Mouse (Mus musculus) cerebellum, postnatal 4 days (tissue): ENCODE results near the gene Stim1.
"Not testable (repeated sequence)": the region's sequence is repeated elsewhere in the genome, so short reads cannot be mapped to it uniquely, and the experiment has no call there.

Experiments
- DNase-seq, 2 experiments: peaks; one replicate each; pipeline ENCODE4 v3.0.0; 2022; ENCODE audit warnings: low spot score in 2 of 2, mixed read lengths in 1 of 2

Stim1 gene

DNA sequence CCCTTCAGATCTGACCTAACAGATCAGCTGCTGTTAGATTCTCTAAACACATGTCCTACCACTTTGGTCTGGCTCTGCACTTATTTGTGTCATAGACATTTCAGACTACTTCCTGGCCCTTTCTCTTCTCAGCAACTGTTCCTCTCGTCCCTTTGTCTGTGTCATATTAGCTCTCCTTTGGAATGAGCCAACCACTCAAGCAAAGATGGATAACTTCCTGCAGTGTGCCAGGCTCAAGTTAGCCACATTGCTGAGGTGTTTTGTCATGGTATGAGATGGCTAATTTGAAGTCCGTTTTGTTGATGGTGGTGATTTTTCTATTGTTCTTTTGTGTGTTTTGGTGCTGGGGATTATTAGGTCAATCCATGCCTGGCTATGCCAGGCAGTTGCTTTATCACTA is 93.7 kb downstream of the Stim1 start:
- DNase-seq = no peak

DNA sequence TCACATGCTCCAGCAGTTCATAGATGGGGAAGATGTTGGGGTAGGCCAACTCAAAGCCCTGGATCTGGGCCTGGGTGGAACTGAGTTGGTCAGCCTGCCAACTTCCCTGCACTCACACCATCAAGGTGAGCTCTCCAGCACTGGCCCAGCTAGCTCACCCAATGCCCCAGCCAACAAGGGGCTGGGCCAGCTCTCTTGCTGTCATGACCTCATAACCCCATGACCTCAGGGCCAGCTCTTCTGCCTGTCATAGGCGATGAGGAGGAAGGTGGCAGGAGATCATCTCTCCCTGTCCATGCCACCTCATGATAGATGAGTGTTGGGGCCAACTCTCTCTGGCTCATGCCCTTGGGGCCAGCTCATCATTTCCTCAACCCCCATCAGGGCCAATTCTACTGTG is 96.2 kb downstream of the Stim1 start:
- no peak for DNase-seq

DNA sequence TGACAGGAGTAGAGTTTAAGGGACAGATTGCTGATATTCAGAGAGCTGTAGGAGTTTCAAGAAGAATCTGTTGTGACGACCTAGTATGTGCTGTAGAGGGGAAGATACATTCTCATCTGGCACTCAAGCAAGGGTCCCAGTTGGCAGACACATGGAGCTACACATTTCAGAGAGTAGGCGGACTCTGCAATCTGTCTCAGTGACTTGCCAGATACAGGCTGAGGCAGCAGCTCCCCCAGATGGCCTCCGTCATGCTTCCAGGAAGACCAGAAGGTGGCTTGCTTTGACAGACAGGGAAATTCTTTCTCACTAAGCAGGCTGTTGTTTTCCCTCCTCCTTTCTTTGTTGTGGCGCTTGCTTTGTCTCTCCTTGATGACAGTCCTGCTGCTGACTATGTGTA is 102.1 kb downstream of the Stim1 start:
- DNase-seq = peak in 1 of 2 experiments; percentile 56

DNA sequence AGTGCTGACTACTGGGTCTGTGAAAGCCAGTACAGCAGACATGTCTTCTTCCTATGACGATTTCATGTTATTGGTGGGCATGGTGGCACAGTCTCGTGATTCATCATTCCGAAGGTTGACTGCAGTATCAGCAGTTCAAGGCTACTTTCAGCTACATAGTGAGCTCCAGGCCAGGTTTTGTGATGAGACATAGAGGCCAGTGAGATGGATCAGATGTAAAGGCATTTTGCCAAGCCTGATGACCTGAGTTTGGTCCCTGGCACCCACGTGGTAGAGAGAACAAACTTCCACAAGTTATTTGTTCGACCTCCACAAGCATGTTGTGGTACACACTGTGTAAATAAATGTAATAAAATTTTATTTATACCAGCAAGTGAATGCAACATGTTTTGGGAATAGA is 102.9 kb downstream of the Stim1 start:
- no peak for DNase-seq

DNA sequence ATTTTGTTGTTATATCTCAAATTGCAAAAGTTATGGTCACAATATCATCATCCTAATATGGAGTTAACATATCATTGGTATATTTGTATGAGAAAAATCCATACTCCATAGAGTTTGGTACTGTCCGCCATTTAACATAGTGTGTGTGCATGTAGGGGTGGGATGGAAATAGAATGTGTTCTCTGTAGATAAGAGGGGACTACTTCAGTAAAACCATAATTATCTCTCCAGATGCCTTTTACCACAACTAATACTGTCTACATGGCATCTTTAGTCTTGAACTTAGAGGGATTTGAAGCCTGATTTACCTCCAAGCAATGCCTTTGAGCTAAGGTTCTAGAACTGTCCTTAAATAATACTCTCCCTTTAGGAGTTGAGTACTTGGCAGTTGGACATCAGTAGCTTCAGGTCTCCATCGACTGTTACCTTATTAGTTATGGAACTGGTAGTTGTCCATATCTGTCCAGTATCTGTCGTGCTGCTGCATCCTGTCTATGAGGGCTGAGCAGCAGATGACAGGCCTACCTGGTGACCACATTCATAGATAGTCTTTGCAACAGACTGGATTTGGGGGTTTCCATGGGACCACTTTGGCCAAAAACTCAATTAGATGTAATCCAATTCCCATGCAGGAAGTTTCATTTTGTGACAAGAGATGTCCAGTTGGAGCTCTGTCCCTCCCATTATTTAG is 105.9 kb downstream of the Stim1 start:
- no peak for DNase-seq

DNA sequence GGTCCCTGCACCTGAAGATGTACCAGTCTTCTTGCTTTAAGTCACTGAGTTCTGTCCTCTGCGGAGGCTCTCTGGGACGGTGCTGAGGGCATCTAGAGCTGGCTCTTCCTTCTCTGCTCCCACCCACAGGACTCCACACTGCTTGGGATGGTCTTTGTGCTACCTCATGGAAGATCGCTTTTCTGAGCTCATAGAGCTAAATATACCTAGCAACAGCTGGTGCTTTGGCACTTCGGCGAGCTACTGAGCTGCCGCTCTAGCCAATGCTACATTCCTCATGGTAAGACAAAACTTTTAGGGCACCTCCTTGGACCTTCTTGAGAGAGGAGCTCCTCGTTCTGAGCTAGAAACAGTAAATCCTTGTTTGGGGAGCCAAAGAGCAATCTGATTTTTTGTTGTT is 115.6 kb downstream of the Stim1 start:
- no peak for DNase-seq

DNA sequence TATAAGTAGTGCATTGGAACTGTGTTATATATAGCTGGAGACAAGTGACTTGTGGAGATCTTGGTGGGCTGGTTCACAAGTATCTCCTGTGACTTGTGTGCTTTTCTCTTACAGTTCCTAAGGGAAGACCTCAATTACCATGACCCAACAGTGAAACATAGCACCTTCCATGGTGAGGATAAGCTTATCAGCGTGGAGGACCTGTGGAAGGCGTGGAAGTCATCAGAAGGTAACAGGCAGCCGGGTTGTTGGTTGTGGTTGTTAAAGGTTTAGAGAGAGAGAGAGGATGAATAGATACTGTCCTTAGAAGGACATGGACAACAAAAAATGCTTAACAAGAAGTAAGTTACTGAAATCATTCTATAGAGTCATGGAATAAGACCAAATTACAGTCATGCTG is 118.4 kb downstream of the Stim1 start:
- no peak for DNase-seq

DNA sequence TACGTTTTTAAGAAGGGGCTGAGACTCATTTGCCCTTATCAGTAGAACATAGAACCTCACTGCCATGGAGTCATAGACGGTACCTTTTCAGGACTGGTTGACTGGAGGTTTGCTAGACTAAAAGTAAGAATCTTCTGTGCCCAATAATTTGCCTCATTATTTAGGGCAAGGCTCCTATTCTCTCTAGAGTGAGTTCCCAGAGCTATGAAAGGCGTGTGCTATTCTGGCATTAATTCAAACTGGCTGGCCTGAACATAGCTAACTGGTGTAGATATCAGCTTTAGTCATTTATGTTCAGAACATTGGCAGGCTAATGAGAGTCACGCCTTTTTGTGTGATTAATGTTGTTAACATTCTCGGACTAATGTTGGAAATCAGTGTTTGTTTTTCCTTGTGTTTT is 121.5 kb downstream of the Stim1 start:
- DNase-seq = no peak

DNA sequence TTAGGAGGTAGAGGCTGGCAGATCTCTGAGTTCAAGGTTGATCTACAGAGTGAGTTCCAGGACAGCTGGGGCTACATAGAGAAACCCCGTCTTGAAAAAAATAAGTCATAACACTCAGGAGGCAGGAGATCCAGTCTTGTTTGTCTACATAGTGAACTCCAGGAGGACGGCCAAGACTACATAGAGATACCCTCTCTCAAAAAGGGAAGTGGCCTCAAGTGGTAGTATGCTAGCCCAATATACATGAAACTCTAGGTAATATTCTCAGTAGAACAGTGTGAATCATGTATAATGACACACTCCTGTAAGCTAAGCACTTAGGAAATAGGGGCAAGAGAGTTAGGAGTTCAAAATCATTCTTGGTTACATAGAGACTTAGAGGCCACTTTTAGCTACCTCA is 126.3 kb downstream of the Stim1 start:
- DNase-seq = no peak

DNA sequence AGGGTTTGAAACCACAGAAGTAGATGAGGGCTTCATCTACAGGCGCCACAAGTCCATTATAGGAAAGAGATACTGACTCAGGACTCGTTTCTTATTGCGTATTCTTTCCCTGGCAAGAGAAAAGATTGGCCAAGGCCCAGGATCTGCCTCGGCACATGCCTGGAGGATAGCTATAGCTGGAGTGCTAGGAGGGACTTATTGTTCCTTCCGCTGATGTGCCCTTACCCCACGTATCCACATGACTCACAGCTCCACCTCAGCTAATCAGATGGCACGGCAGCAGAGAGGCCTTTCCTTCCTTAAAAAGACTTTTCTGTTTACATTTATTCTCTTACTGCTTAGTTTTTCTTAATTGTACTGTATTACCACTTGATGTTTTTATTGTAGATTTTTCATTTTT is 128.3 kb downstream of the Stim1 start:
- DNase-seq = no peak

DNA sequence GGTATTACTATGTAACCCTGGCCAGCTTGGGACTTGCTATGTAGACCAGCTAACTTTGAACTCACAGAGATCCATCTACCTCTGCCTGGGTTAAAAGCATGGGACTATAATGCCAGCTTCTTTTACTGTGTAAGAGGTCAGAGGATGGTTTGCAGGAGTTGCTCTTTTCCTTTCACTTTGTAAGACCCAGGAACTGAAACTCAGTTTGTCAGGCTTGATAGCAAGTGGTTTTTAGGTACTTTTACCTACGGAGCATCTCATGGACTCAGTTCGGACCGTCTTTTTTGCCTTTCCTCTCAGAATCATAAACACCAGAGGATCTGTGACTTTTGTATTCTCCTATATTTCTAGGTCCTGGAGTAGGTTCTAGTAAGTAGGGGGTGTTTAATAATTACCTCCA is 128.7 kb downstream of the Stim1 start:
- no peak for DNase-seq

DNA sequence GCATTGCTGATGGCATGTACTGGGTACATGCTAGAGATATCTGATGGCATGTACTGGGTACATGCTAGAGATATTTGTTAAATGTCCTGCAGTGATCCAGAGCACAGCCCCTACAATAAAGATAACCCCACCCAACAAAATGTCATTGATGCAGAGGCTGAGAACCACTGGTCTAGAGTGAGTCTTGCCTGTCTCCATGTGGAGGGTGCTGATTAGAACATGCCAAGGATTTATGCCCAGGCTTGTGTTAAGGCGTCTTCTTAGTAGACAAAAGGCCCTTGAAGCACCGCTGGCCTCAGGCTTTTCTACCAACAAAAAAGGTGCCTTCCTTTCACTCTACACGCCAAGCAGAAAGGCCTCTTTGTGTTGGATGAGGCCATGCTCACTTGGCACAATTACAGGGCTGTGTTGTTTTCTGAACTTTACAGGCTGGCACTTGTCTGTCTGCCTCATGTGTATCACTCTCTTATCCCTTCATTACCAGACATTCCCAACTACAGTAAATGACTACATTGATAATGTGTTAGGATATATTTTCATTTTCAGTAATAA is 131.7 kb downstream of the Stim1 start:
- DNase-seq = no peak

DNA sequence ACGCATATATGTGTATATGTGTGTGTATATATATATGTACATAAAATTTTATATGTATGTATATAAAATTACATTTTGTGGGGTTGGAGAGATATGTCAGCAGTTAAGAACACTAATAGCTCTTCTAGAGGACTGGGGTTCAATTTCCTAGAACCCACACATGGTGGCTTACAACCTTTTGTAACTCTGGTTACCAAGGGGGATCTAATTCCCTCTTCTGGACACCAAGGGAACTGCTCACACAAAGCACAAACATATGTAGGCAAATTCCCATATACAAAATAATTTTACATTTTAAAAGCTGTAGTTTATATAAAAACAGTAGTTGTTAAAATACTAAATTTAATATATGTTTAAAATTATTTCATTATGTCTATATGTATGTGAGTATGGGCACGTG is 136.5 kb downstream of the Stim1 start:
- no peak for DNase-seq

DNA sequence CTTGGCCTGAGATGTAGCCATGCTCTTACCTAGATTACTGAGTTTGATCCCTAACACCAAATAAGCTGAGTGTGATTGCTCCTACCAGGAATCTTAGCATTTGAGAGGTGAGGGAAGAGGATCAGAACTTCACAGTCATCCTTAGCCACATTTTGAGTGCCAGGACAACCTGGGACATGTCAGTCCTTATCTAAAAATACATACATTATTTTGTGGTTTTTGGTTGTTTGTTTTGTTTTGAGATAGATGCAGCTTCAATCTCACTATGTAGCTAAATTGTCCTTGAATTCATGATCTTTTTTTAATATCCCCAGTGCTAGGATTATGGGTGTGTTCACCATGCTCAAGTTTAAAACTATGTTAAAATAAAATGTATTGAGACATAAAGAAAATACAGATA is 139.8 kb downstream of the Stim1 start:
- no peak for DNase-seq

DNA sequence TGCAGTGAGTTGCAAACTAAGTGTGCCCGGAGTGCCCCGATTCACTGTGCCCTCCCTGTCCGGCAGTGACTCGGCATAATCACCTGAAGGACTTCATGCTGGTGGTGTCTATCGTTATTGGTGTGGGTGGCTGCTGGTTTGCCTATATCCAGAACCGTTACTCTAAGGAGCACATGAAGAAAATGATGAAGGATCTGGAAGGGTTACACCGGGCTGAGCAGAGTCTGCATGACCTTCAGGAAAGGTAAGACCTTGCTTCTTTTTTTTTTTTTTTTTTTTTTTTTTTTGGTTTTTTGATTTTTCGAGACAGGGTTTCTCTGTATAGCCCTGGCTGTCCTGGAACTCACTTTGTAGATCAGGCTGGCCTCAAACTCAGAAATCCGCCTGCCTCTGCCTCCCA is 147.7 kb downstream of the Stim1 start:
- DNase-seq = not testable (repeated sequence)

DNA sequence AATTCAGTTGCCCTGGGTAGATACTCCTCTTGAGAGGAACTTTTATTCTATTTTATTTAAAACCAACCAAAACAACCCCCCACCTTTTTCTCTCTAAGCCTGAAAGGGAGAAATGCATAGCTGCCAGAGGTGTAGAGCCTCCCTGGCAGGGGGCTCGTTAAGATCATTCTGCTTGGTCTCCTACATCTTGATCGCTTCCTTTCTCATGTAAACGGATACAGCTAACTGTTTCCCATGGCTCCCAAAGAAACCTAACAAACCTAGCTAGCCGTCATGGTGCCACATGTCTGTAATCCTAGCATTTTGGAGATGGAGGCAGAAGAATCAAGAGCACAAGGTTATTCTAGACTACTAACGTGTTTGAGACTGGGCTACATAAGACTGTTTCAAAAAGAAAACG is 148.2 kb downstream of the Stim1 start:
- DNase-seq = no peak

DNA sequence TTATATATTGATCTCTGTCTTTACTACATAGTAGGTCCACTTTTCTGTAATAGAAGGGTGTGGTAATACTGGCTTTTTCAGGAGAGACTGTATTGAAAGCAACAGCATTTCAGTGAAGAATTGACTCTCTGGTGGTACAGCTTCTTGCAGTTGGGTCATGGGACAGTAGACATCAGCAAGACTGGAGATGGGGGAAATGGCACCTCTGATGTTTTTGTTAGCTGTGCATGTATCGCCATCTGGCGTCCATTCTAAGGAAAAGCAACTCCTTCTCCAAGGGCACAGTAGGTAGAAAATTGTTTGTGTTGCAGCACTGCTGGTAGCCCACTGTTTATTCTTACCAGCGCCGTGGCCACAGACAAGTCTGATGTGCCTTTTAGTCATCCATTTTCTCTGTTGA is 149.8 kb downstream of the Stim1 start:
- DNase-seq = peak in 1 of 2 experiments; percentile 29

DNA sequence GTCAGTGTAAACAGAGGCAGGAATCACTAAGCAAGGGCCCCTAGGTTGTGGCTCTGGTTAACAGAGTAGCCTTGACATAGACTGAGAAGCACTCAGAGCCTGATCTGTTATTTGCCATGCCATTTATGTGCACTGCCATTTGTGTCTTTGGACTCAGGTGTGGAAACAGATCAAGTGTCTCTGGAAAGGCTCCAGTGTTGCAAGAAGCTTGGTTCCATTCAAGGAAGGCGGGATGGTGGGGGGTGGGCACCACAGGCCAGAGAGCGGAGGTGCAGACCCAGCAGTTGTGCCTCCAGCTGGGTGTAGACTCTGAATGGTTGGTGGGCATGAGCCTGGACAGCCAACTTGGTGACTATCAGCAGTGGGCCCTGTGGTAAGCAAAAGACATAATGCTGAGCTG is 154.4 kb downstream of the Stim1 start:
- DNase-seq = no peak

DNA sequence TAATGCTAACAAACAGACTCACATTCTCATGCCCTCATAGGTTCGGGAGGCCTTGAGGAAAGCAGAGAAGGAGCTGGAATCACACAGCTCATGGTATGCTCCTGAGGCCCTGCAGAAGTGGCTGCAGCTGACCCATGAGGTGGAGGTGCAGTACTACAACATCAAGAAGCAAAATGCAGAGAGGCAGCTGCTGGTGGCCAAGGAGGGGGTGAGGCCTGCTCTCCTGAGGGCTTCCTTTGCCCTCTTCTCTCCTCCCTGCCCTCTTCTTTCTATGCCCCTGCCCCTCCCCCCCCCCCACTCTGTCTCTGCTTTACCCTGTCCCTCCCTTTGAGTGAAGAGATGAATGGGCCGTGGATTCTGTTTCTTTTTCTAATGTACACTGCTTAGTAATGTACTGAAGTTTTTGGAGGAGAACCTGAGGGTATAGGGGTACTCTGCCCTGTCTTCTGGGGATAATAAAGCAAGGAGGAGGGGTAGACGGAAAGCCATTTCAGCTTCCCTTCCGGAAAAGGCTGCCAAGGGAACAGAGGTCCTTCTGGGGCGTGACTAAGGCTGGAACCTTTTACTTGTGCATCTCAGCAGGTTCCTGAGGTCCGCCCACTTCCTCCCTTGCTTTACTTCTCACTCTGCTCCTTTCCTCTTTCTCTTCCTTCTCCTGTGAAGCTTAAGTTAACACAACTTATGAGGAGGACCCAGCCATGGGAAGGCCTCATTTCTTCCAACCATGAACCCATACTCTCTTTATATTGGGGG is 158.5 kb downstream of the Stim1 start:
- DNase-seq = no peak

DNA sequence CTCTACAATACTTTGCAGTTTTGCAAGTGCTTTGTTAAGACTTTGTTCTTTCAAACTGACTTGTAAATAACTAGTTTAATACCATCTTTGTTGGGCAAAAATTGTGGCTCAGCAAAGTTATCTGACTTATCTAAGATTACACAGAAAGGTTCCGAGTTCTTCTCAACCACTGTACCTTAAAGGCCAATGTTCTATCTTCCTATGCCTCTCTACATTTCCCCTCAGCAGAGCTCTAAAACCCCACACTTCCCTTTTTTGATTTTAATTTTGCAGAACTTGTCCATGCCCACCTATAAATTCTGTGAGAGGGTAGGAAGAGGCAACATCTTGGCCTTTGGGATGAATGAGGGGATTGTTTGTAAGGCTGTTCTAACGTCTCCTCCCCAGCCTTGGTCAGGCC is 166.7 kb downstream of the Stim1 start:
- DNase-seq = no peak

DNA sequence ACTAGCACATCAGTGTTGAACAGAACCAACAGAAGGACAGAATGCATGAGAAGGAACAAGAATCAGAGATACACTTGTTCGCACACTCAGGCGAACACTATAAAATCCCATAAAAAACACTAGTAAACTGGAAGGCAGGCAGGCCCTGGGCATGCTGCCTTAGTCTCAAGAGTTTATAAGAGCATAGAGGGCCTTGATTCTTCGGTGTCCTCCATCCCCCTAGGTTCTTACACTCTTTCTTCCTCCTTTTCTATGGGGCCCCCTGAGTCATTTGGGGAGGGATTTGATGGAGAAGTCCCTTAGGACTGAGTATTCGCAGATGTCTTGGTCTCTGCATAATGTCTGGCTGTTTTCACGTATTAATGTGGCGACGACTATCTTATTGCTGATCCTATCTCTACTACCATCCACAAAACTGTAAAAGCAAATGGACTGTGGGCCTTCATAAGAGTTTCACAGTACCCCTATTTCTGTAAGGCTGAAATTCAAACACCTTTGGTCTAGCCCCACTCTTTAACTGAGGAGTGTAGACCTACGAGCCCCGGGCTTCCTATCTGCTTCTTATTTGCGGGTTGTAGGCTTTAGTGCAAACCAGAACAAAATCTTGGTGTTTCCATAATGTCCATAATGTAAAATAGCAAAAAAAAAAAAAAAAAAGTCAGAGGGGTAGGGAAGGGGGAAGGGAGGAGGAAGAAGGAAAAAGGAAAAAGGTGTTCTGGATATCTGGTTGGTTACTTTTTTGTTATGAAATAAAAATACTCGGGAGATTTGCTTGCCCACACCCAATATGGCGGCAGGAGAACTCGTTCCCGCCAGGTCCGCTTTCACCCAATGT is 173.4 kb downstream of the Stim1 start:
- no peak for DNase-seq

DNA sequence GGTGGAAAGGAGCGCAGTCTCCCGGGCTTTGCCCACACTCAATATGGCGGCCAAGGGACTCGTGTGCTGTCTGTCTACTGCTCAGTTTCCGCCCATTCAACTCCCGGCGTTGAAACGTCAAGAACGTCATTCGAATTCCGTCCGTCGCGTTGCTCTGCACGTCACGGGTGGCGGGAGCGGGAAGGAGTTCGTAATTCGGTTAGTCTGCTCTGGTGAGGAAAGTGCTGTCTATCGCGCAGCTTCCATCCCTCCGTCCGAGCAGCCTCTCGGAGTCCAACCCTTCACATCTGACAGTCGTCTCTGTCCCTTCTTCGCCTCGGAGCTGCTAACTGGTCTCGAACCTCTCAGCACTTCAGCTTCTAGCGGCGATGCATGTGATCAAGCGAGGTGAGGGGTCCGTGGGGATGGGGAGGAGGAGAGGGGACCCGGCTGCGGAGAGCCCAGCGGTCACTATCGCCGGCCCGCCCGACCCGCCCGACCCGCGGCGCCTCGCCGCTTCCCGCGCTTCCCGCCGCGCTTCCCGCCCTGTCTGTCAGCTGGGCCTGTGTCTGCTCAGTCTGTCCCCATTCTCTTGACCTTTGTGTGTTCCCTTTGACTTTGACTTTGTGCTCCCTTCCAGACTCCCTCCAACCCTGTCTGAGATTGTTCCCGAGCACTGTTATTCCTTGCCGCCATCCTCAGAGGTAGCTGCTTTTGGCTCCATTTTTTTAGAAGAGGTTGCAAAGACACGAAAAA is 174.2 kb downstream of the Stim1 start, which contains the start of gene Rrm1:
TSS of gene Rrm1 (plus strand) at position 39 of the 735 bp plus-strand sequence.
- peak; percentile 91 to 94 for DNase-seq
